Mouse (Mus musculus) left cerebral cortex, adult 18-20 months (tissue): ENCODE measurements around the gene Rps6. TPM values are rescaled to one million over a fixed set of nuclear protein-coding genes. Genes with fewer than 3 reads are reported as not detected.
"Not testable (repeated sequence)": the region's sequence is repeated elsewhere in the genome, so short reads cannot be mapped to it uniquely, and the experiment has no call there.

Experiments used
- DNase-seq, 2 experiments: peaks; one replicate each; pipeline ENCODE4 v3.0.0; 2021 to 2022; ENCODE audit warnings: low spot score in 2 of 2, mixed read lengths in 1 of 2
- total RNA-seq, 2 experiments: library from RNA; stranded (reverse); gene quantifications; 2 replicates each; pipeline ENCODE4 v1.2.3; 2021

The Rps6 gene
- total RNA-seq, 2 experiments from 2014 or later: 437 to 446 TPM

DNA sequence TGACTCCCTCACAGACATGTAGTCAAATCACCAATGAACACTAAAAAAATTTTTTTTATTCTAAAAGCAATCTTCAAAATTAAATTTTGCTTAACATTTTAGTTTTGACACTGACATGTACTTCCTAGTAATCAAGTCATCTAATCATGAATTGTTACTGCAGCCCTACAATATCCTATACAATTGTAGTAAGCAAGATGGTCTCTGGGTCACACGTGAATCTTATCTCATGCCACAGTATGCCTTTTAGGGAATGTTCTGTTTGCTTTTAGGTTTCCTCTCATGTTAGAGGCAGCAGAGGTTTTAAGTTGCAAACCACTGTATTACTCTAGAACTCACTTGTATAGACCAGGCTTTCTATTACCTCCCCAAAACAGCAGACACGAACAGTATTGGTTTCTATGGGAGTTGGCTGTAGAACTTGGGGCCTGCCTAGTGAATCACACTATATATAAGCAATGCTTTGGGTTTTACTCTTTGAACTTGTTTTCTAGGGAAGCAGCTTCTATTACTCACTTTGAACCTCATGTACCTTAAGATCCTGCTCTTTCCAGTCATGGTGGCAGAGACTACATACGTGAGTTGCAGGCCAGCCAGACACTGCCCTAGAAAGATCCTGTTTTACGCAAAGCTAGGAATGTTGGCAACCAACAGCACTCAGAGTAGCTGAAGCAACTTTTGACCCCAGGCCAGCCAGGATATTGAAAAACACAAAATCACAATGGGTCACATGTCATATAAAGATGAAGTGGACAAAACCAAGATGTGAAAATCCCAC is 4.2 kb downstream of the Rps6 start:
- no peak for DNase-seq

GRCm38 (mm10) chr4:86852018-86852417 is 5.2 kb downstream of the Rps6 start:
- DNase-seq: no peak

- DNase-seq: no peak
Measured at GRCm38 (mm10) chr4:86851331-86851730, 5.9 kb downstream of the Rps6 start.

- no peak for DNase-seq
Measured at GRCm38 (mm10) chr4:86847246-86847645, 10.0 kb downstream of the Rps6 start.

- no peak for DNase-seq
Measured at GRCm38 (mm10) chr4:86845384-86845783, 11.8 kb downstream of the Rps6 start.

DNA sequence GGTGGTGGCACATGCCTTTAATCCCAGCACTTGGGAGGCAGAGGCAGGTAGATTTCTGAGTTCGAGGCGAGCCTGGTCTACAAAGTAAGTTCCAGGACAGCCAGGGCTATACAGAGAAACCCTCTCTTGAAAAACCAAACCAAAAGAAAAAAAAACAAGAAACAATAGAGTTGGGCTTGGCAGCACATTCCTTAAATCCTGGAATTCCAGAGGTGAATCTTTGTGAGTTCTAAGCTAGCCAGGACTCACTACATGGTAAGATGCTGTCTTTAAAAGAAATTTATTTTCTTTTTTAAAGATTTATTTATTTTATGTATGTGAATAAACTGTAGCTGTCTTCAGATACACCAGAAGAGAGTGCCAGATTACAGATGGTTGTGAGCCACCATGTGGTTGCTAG is 16.1 kb downstream of the Rps6 start:
- DNase-seq: not testable (repeated sequence)

- DNase-seq: no peak
Measured at GRCm38 (mm10) chr4:86831896-86832295, 25.3 kb downstream of the Rps6 start.

GRCm38 (mm10) chr4:86825143-86825542 is 32.1 kb downstream of the Rps6 start:
- DNase-seq: no peak

DNA sequence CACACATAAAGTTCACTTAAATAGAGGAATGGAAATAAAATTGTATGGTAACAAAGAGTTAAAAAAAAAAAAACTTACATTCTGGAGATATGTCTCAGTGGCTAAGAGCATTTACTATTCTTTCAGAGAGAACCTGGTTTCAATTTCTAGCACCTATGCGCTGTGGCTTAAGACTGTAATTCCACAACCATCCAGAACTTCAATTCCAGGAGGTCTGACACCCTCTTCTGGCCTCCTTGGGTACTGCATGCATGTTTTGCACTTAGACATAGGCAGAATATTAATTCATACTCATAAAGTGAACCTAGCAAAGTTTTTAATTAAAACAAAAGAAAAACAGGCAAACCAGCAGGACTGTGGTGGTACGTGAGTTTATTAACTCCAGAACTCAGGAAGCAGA is 34.0 kb downstream of the Rps6 start:
- peak; percentile 35 to 64 for DNase-seq

DNA sequence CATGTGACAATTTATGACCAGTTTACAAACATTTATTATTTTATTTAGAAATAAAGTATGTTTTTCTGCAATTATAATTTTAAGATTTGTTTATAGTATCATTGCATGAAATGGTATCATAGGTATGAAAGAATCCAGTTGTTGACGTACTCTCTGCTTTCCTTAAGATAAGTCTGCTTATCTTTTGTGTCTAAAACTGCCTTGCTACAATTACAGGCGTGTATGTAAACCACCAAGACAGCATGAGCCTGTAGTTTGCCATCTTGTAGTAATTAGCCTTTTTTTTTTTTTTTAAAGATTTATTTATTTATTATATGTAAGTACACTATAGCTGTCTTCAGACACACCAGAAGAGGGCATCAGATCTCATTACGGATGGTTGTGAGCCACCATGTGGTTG is 42.4 kb downstream of the Rps6 start:
- no peak for DNase-seq

DNA sequence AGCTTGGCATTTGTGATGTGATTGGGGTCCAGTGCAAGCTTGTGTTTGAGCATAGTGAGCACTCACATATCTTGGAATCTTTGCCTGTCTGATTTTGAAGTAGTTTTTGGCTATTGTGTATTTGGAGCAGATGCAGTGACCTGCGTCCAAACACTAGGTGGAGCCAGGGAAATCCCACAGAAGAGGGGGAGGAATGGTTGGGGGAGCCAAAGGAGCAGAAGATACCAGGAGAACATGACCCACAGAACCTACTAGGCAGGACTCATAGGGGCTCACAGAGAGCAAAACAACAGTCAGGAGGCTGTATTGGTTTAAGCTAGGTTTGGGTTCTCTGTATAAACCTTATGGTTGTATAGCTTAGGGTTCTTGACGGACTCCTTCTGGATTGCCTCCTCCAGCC is 46.6 kb downstream of the Rps6 start:
- no peak for DNase-seq

Other genes starting within 250 kb of the Rps6 start
- 10 to 100 TPM in 1 of 2 experiments, 1 to 10 TPM in 1; 6.8 to 10.9 TPM for gene Haus6, start 245.4 kb downstream of the Rps6 start, total RNA-seq
- 10 to 100 TPM in 1 of 2 experiments, 1 to 10 TPM in 1; 9.4 to 12.4 TPM for gene Plin2, start 187.4 kb downstream of the Rps6 start, total RNA-seq
- 10 to 100 TPM; 10.2 to 11.6 TPM for gene Dennd4c, start 108.9 kb downstream of the Rps6 start, total RNA-seq
- 1 to 10 TPM; 4.4 to 9.5 TPM for gene Acer2, start 17.0 kb upstream of the Rps6 start, total RNA-seq